Mouse (Mus musculus) spleen, postnatal 36 days (tissue): ENCODE results near the gene Spsb1.
A peak's percentile ranks its signal among the peaks of the same experiment; 100 is the strongest.

Experiments
- DNase-seq, 2 experiments: peaks; one replicate each; pipeline ENCODE4 v3.0.0; 2022; ENCODE audit warnings: low spot score in 2 of 2, mixed read lengths in 1 of 2

Gene Spsb1

GRCm38 (mm10) chr4:149855892-149856807, 98.7 kb downstream of the Spsb1 start:
- DNase-seq, result peak; percentile 84 to 86

- DNase-seq, result no peak
Observed at GRCm38 (mm10) chr4:149855180-149855891, 99.5 kb downstream of the Spsb1 start.

GRCm38 (mm10) chr4:149854770-149855169, 100.1 kb downstream of the Spsb1 start:
- no peak for DNase-seq

DNA sequence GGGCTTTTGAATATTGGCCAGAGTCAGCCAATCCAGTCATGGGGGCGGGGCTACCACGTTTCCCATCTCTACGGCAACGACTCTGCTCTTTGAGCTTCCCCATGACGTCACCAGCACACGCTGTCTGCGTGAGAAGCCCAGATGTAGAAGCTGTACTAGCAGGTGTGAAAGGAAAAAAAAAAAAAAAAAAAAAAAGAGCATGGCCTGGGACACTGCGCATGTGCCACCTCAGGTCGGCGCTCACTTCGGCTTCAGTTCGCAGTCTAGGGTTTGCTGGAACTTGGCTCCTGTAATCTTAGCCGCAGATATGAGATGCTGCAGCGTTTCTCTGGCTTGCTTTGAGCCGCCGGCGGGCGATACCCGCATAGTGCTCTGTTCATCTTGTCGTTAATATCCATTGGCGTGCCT, 100.5 kb downstream of the Spsb1 start:
- DNase-seq, result peak; percentile 69 to 73

DNA sequence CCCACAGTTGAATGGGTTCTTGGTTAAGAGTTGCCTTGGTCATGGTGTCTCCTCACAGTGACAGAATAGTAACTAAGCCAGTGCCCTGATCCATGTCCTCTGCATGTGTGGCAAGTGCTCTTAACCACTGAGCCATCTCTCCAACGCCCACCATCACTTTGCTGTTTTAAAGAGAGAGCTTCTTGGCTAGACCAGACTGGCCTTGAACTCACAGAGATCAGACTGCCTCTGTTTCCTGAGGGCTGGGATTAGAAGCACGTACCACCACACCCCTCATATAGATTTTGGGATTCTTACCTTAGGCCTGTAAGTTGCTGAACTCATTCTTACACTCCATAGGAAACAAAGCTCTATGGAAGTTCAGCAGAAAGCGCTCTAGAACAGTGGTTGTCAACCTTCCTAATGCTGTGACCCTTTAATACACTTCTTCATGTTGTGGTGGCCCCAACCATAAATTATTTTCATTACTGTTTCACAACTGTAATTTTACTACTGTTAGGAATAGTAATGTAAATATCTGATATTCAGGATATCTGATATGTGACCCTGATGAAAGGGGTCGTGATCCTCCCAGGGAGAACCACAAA, 101.1 kb downstream of the Spsb1 start:
- DNase-seq, result no peak

- DNase-seq, result no peak
Observed at GRCm38 (mm10) chr4:149851554-149851953, 103.3 kb downstream of the Spsb1 start.

- no peak for DNase-seq
Observed at GRCm38 (mm10) chr4:149850674-149851073, 104.2 kb downstream of the Spsb1 start.

DNA sequence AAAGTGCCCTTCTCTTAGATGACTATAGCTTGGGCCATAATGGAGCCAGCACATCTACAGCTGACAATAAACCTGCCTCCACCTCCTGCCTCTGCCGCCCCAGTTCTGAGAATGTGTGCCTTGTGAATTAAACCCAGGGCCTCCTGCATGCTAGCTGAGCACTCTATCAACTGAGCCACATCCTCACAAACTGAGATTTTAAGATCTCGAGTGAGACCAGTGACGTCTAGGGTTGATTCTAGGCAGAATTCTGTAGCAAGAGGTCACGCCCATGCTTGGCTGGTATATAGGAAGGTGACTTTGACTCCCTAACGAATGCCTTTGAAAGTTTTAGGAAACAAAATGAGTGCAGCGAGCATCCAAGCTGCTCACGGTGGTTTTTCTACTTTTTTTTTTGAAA, 104.8 kb downstream of the Spsb1 start:
- no peak for DNase-seq

GRCm38 (mm10) chr4:149849035-149849434, 105.8 kb downstream of the Spsb1 start:
- no peak for DNase-seq

DNA sequence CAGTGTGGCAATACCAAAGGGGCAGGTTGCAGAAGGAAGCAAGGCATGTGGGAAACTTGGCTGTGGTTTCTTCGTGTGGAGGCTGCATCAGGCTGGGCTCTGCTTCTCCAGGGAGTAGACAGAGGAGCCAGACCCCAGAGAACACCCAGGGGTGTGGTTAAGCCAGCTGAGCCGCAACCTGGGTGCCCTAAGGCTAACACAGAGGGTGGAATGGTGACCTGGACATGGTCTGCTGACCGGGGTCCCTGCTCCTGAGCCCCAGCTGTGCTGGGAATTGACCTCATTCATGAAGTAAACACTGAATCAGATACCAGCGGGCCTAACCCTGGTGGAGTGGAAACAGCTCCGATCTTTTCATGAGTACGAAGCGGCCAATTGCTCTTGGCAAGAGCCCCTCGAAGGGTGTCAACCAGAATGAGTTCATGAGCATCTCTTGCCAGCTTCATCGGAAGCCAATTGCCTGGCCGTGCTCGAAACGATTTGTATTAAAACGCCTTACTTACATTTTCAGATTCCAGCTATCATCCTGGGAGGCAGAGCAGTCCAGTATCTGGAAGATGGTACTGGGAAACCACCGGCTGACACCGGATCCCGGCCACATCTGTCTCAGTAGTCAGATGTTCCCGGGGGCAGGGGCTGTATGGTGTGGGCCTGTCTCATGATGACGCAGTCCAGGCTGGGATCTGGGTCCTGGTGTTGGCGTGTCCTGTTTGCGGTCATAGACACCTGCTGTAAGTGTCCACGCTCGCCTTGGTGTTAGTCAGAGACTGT, 107.8 kb downstream of the Spsb1 start:
- DNase-seq, result no peak
